Mouse (Mus musculus) stomach, postnatal 0 days (tissue): Measurements from ENCODE around the gene Anxa6.

Source experiments
- CTCF ChIP-seq: IDR thresholded peaks from 2 replicates; pipeline ENCODE4 v1.5.1; 2016; ENCODE audit warnings: antibody characterized with exemption, low read depth, mild to moderate bottlenecking, moderate library complexity
- EP300 ChIP-seq: optimal IDR thresholded peaks from 2 replicates; pipeline ENCODE3; 2016; ENCODE audit warnings: antibody characterized with exemption

- TF ChIP-seq CTCF (peak; percentile 54), EP300 (no peak)
These were observed 27.6 kb downstream of the Anxa6 start for GRCm38 (mm10) chr11:55005684-55006083.
